Mouse (Mus musculus): ENCODE measurements at regions not wholly inside any gene's neighbourhood (a gene's known extent, or its start where the extent isn't known, plus 50 kb on each side); places are given as distances from the start of the nearest gene placed in this dataset.

DNA sequence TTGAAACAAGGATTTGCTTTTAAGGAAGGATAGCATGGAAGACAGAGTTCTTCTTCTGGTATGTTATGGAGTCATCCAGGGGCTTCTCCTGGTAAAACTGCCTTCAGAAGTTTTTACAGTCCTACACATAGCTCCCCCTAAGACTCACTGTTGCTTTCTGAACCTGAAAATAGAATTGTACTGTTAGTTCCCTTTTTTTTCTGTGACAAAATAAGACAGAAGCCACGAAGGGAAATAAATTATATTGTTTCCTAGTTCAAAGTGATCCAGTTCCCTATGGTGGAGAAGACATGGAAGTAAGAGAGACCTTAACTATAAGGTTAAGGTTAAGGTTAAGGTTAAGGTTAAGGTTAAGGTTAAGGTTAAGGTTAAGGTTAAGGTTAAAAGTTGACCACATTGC, 251.5 kb upstream of the Kcnj16 start:
- DNase-seq: no peak

DNA sequence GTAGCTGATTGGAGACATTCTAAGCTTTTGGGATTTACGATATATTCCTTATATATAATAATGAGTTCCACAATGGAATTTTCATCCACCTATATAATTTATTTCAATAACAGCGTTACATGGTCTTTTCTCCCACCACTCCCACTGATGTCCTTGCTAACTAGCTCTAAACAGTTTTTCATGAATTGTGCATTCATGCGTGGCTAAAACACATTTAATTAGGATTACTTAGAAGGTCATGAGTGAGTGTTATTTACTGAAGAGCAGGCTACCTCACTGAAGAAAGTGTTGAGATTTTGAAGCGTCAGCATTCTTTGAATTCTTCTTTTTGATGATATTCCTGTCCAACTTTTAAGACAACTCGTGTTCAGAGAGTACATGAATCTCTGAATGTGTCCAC, 245.1 kb upstream of the Kcnj16 start:
- DNase-seq: no peak

DNA sequence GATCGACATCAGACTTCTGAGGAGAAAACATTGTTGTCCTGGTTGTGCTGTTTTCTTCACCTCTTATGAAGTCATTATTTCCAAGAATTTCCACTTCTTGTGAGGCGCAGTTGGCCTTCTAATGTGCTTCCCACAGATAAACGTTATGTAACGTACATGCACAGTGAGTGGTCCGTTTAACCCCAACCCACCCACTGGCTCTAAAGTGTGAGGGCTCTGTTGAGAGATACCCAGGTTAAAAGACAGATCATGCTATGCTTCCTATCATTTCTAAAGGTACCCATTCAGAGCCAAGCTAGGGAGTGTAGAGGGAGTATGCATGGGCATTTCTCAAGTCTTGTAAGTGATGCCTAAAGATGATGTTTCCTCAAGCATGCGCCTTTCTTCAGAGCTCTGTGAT, 243.9 kb upstream of the Kcnj16 start:
- no peak for DNase-seq

DNA sequence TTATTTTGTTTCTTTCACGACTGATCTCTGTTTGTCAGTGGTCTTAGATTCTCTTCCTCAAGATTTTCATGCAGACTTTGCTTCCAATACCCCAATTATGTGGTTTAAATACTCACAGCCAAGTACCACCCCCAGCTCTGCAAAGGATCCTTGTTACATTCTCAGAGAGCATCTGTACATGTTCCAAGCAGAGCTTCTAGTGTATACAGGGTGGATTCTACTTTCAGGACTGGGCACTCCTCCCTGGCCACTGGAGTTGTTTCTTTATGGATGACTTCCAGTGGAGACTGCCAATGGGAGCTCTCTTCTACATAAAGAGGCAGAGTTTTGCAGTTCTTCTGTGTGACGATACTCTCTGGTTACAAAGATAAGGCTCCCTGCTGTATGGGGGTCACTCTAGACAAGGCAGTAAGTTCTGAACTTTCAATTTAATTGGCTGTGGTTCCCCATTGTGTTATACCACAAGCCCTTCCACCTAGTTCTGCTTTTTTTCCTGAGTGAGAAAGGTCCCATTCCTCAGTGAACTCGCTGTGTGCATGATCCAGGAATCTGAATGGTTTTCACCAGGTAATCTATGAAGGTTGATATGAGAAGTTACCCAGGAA, 240.4 kb upstream of the Kcnj16 start:
- DNase-seq: no peak

DNA sequence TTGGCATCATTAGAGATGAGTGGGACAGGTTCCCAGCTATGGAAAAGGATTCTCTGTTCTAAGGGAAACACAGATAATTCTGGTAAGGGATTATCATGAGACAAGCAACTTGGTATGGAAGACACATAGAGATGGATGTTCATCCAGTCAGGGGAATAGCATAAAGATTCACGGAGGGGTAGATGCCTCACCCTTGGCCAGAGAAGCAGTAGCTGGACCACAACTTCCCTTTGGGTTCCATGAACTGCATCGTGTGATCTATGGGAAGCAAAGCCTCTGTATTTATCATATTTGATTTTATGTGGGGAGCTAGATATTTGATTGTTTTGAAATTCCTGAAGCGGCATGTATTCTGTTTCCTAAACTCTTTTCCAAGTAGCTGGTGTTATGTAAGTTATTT, 236.3 kb upstream of the Kcnj16 start:
- DNase-seq: no peak

DNA sequence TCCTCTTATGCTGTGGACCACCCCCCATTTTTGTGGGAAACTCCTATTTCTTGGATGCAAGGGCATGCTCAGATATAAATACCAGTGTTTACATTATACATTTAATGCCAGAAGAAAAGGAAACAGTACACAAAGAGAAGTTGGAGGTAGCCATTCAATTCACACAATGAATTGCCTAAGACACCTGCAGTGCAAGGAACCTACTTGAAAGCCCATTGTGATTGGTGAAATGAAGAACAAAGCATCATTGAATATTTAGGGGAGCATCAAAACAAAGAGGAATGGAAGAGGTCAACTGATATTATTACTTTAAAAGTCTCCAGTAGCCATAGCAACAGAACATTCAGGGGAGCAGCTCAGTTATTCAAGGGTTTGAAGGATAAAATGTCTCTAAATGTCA, 193.7 kb upstream of the Kcnj16 start:
- DNase-seq: no peak

DNA sequence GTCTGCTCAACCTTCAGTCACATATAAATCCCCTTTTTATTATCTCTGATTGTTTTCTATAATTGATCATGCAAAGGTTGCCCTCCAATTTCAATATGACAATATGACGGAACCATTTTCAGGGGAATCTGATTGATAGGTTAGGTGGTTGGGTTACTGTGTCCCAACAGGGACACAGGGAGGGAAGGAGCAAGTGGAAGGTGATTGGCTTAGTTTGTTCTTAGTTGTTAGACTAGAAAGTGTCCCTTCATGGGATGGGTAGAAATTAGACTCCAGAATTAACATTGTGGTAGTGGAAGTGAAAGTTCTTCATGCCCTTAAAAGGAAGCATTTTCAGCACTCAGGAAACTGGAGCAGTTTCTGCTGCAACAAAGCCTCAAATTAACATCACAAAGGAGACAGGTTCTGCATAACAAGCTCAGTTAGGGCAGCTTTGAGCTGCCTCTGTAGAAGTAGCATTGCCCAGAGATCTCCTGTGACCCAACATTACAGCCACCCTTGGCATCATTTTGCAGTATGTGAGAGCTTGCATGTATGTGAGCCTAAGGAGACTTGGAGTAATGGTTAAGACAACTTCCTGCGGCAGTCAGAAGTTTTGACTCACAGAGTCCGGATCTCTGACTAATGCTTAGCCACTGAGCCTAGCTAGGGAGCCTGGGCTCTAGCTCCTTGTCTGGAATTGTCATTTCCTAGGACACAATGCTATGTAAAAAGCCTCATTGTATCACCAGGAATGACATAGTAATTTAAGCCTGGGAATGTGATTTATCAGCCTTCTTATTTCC, 186.1 kb upstream of the Kcnj16 start:
- no peak for DNase-seq

DNA sequence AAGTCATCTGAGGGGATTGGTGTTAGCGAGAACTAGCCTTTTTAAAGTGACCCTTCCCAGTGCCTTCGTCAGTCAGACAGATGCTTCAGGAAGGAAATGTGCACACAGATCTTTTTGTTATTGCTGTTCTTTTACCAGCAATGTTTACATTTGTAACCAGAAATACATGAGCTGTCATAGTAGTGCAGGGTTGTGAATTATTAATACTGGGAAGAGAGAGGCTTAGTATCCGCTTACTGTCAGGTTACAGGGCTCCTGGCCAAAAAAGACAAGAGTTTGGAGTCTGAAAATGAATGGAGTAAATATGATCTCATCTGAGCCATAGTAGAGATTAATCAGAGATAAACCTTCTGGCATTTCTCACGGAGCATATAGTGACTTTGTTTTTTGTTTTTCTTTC, 178.3 kb upstream of the Kcnj16 start:
- no peak for DNase-seq

DNA sequence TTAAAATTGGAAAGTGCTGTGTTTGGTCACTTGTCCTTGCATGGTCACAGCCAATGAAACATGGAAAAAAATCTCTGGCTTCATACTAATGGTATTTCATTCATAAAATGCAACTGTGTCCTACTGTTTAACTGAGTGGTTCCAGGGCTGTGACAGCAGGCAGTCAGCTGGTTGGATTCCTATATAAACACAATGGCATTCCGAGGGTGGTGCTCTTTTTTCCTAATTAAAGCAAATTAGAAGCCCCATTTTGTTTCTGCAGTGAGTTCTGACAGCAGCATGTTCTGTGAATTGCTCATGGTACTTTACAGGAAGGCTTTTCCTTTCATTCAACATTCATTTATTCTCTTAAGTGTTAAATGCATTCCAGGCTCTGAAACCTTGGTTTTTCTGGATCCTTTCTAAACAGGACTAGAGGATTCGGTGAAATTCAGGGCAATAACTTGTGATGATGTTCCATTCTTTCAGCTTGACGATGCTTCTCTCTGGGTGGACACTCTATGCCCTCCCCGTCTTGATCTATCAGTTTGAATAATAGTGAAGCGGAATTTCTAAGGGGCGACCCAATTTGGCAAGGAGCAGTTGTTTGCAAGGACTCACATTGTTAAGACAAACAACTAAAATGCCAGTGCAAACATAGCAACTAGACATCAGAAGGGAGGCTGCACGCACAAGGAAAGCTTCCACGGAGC, 167.8 kb upstream of the Kcnj16 start:
- no peak for DNase-seq

DNA sequence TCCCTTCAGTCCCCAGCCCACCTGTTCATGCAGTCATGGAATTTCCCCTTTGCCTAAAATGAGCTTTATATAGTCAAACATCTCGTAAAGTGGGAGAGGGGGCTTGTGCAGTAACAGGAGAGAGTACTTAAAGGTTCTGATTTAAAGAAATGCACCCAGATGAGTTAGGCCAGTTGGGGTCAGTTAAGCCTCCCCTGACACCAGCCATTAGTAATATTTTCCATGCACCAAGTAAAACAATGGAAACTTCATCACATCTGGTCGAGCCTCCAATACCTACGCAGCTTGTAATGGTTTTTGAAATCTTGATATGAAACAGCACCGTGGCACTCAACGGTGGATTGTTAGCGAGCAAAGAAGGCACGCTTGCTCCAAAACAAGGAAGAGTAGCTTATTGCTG, 165.8 kb upstream of the Kcnj16 start:
- no peak for DNase-seq

DNA sequence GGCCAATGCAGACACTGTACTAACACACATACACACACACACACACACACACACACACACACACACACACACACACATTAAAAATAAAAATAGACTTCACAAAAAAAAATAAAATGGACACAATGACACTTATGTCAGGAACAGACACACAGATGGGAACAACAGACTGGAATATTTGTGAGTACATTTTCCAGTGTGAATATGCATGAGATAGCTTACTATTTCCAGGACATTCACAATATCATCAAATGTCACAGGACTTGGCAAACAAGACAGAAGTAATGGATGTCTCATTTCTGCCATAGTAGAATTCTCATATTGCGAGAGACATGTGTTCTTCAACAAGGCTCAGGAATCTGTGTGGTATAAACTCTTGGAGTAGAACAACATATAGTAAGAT, 163.8 kb upstream of the Kcnj16 start:
- DNase-seq: no peak

DNA sequence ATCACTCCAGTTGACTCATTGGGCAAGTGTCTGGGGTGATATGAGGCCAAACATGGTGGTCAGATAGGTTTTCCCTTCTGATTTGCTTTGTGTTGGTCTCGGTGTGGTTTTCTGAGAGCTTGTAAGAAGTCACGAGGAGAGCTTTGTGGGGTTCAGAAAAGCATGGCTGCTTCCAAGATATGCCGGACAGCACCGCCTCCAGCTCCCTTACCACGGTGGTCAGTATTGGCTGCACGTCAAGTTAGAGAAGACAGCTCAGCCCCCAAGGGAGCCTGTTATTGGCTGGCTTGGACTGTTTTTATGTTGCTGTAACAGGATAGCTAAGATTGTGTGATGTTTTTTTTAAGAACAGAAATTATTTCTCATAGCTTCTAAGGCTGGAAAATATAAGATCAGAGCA, 154.7 kb upstream of the Kcnj16 start:
- no peak for DNase-seq

DNA sequence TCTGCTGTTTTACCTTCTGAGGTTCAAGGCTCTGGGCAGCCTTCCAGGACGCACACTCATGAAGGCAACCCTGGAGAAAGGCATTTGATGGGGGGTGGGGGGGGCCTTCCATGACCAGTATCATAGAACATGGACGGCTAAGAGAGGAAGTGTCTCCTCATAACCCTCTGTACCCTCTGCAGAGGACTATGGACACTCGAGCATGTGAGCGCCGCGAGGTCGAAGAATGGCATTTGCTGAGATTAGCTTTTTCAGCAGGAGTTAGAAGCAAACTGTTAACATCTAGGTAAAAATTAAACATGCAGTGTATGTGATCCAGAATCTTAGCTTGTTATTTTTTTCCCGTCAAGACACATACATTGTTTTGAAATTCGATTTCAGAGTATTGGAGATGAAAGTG, 153.1 kb upstream of the Kcnj16 start:
- peak; percentile 88 for DNase-seq

DNA sequence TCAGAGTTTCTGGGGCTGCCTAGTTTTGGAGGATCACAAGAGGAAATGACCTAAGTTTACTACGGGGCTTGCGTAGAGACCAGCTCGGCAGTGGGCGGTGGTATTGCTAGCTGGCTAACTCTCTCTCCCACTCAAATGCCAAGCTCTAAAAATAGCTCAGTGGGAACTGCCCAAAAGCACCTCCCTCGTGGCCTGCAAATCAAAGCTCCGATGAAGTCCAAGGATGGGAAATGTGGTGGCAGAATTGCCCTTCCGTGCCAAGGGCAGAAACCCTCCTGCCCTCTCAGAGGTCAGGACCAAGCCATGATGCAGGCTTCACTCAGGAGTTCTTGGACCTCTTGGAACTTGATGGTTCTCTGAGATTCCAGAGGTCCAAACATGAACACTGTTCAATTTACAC, 152.6 kb upstream of the Kcnj16 start:
- DNase-seq: peak; percentile 88

DNA sequence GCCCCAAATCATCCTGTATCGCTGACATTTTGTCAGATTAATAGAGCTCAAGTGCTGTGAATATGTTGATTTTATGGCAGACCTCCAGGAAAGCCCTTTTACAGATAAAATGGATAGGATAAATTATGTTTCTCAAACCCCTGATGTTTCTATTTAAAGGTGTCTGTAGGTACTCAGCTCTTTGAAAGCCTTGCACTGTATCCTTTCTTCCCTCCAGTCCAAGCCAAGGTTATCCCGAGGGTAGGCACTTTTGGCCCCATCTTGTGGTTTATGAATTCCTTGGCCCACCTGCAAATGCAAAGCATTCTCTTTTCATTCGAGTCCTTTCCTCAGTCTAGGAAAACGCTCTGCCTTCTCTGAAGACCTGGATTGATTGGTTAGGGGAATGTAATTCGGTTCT, 139.2 kb upstream of the Kcnj16 start:
- no peak for DNase-seq

DNA sequence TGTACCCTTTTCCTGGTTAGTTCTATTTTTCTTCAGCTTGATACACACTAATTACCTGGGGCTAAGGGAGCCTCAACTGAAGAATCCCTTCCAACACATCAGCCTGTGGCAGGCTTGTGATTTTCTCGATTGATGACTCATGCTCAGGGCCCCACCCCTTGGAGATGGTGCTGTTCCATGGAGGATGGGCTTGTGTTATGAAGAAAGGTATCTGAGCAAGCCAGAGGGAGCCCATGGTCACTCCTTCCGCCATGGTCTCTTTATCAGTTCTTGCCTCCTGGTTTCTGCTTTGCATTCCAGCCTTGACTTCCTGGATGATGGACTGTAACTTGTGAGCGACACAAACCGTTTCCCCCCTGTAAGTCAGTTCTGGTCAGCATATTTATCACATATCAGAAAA, 131.1 kb upstream of the Kcnj16 start:
- no peak for DNase-seq

DNA sequence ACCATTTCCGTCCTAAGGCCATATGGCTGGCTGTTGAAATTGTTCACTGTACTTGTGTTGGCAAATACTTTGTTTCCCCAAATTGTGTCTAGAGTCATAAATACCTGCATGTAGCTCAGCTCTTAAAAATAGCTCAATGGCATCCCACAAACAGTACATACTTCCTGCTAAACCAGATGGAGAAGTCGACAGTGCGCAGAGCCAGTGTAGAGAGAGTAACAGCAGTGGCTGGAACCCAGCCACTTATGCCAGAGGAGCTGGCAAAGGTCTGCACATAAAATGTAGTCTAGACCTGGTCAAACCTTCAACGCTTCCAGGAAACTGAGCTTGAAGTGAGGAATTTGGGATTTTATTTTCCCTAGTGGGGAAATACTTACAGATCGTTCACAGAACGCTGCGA, 128.5 kb upstream of the Kcnj16 start:
- peak; percentile 62 for DNase-seq

DNA sequence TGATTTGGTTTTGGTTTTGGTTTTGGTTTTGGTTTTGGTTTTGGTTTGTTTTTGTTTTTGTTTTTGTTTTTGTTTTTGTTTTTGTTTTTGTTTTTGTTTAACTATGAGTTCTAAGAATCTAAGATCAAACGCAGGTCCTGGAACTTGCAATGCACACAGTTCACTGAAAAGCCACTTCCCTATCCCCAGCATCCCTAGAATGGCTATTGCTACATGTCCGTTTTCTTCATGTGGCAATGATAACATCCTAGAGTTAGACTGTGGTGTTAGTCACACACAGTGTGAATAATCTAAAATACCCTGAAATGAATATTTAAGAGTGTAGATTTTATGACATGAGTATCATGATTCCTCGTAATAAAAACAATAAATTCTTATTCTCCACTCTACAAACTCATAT, 99.5 kb upstream of the Kcnj16 start:
- DNase-seq: no peak

DNA sequence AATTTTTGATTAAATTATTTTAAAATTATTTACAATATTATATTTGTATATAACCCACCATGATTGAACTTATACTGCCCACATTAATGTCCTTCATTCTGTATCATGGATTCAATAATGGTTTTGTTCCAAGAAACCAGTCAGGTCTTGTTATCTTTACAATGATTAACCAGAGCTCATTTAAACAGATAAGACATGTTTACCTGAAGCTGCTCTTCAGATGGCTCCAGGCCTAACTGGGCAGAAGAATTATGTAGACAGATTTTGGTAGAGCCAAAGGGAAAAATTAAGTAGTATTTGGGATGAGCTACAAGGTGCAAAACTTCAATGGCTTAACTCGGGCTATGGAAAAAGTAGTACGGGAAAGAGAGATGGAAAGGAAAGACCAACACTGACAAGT, 97.7 kb upstream of the Kcnj16 start:
- DNase-seq: no peak

DNA sequence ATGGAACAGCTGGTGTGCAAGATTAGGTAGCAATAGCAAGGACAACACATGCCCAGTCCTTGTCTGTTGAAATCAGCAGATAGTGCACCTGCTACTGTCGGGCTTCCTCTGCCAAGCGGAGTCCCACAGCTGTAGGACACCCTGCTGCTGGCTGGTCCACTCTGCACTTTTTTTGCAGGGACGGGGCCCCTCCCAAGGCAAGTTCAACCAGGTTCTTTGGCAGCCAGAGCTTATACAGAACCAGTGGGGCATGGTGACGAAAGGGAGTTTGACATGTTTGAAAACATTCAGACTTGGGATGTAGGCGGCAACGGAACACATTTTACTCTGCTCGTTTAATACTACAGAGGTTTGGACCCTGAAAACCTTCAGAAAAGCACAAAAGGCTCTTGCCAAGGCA, 93.2 kb upstream of the Kcnj16 start:
- DNase-seq: no peak

DNA sequence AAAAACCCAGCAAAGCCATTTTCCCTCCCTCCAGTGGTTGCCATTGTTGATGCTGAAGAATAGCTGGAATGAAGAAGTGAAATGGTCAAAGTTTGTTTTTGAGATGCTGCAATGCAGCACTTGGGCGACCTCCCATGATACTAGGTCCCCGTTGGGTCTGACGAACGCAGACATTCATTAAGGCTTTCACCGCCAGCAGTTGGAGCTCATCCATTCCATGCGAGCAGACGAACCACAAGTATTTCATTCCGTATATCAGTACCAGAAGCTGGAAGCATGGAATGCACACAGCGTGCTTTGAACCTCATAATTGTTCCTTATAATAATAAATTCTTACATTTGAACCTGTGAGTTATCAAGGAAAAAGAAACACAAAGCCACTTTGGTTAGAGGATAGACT, 86.9 kb upstream of the Kcnj16 start:
- DNase-seq: no peak

DNA sequence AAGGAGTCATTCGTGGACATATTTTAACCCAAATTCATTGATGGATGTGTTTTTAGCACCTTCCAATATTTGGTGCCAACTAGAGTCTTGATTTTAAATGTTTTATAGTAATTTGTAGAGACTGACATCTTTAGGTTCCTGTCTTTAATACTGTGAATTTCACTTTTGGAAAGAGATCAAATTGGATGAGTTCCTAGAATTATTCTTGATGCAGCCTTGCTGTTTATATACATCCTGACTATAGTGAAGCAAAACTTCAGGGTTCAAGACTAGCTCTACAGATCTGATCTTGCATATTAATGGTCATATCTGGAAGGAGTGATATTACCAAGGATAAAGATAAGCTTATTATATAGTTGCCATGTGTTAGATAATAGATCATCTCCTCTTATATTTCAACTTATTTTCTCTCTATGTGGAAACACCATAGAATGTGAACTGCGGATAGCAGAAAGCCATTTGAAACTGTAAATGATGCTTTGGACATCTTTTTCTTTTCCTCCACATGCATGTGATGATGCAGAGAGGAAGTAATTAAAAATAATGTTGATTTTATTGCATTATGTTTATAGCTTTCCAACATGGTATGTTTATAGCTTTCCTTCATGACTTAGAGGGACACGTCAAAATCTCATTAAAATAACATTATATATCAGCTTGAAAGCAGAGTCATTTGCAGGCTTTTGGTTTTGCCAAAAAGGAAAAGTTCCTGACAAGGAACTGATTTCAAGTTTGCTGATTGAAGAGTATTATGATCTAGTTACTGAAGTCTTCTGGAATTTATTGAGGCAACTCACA, 78.3 kb upstream of the Kcnj16 start:
- no peak for DNase-seq

DNA sequence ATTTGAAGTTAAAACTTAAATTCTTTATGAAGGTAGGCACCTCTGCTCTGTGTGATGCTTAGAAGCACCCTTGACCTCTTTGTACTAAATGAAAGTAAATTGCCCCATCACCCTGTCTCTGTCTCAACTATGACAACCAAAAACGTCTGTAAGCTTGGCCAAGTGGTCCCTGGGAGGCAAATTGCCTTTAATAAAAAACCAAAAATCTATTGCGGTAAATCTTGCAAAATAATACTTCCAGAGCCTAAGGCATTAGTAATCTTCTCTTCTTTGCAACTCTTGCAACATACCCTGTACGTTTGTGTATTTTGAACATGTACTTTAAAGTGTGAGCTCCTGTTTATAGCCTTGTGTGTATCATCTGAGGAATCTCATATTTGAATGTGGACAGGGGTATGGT, 77.4 kb upstream of the Kcnj16 start:
- DNase-seq: no peak

DNA sequence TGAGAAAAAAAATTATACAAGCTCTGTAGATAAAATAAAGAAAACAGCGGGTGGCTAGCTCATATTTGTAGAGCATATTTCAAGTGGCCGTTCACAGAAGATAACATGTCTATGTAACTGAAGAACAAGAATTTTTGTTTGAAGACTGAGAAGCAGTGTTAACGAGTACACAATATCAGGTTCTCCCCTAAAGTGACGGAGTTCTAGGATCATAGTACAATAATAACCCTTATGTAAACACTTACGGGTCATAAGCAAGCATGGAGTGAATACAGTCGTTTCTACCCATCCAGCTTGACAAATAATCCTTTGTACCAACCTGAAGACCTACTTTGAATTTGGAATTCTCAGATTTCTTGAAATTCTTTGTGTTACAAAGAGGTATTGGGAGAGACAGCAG, 64.9 kb upstream of the Kcnj16 start:
- no peak for DNase-seq
